8 mouse cellular contexts compared by ENCODE assay signal in genomic region chr6:51170871-51171270, GRCm38 (mm10).
DNase-seq lines count a peak whose midpoint lies in the region; ATAC-seq and TF ChIP-seq lines count a peak whose summit lies in the region.

No protein-coding gene starts in this region.

- peaks cover 48% of the 10 kb centered on the region for H3K27me3 ChIP-seq in liver, embryonic 13.5 days
- no peaks in the 10 kb centered on the region for H3K27me3 ChIP-seq in myocyte (ENCODE audit: control insufficient read depth, insufficient read depth, insufficient read length)
- peaks cover 39% of the 10 kb centered on the region for H3K27me3 ChIP-seq in thymus, adult 2 months (ENCODE audit: control insufficient read depth, insufficient read depth, low read length)

- TF ChIP-seq CTCF in layer of hippocampus, adult 2 months (conservative IDR thresholded peaks at IDR 0.05) = peak; percentile 52; the same call in 1 of the 2 replicates
- TF ChIP-seq CTCF in cortical plate, adult 2 months (IDR thresholded peaks at IDR 0.05; ENCODE audit: extremely low read depth, insufficient read depth, low read length) = 0 out of 2 replicates have a peak, but pooled peaks have one; percentile 3
- TF ChIP-seq CTCF in thymus, adult 2 months (IDR thresholded peaks at IDR 0.05; ENCODE audit: borderline replicate concordance, control insufficient read depth, extremely low read depth, insufficient read depth, low read length, poor library complexity) = no peak

- no peaks in the 10 kb centered on the region for H3K4me1 ChIP-seq in cortical plate, adult 2 months (ENCODE audit: control insufficient read depth, insufficient read depth, low read length)
- H3K4me1 ChIP-seq in liver, embryonic 13.5 days (replicated peaks) = peaks cover 59% of the 10 kb centered on the region
- peaks cover 3% of the 10 kb centered on the region; the same call in 1 of the 2 replicates for H3K4me1 ChIP-seq in thymus, adult 2 months (replicated peaks; ENCODE audit: control insufficient read depth, insufficient read depth, low read length)

- no peak overlapping the region for H3K4me3 ChIP-seq in layer of hippocampus, adult 2 months
- no peak overlapping the region for H3K4me3 ChIP-seq in cortical plate, adult 2 months (ENCODE audit: insufficient read depth, low read length)
- H3K4me3 ChIP-seq in liver, embryonic 13.5 days (replicated peaks) = no peak overlapping the region
- H3K4me3 ChIP-seq in myocyte = peak overlapping the region; percentile 39
- no peak overlapping the region for H3K4me3 ChIP-seq in thymus, adult 2 months (ENCODE audit: control insufficient read depth, insufficient read depth, low read length)

- peak; percentile 75 for ATAC-seq in liver, embryonic 13.5 days (ENCODE audit: low read depth)

- intact Hi-C loops in gastrocnemius, postnatal 14 days (cut with DNase I; ENCODE audit: low total_unique reads) = loop anchor here (5.0 kb wide), 1 partner anchor 1056 kb away; no protein-coding TSS in a partner anchor

- no peak for TF ChIP-seq POLR2A in cortical plate, adult 2 months (IDR thresholded peaks at IDR 0.05; ENCODE audit: extremely low read depth, insufficient read depth, low read length)
- TF ChIP-seq POLR2A in myocyte (IDR thresholded peaks at IDR 0.05; ENCODE audit: insufficient read length, low read depth) = peak; percentile 53
- TF ChIP-seq POLR2A in thymus, adult 2 months (IDR thresholded peaks at IDR 0.05; ENCODE audit: control insufficient read depth, extremely low read depth, insufficient read depth, low read length, poor library complexity) = no peak

- H3K9ac ChIP-seq in liver, embryonic 13.5 days = no peak overlapping the region

- H3ac ChIP-seq in myocyte (ENCODE audit: control insufficient read depth, insufficient read length) = no peak overlapping the region

- no peaks in the 10 kb centered on the region for H3K9me3 ChIP-seq in liver, embryonic 13.5 days (replicated peaks)

- no peak for DNase-seq in layer of hippocampus, adult 2 months (ENCODE audit: low spot score in 2 of 2)
- no peak for DNase-seq in layer of hippocampus, adult 11-12 months (ENCODE audit: low spot score)
- DNase-seq in gastrocnemius, postnatal 14 days = peak; percentile 57
- peak; percentile 99 for DNase-seq in hindlimb bud, embryonic 11.5 days (ENCODE audit: extremely low spot score, low read depth, low spot score)
- DNase-seq in liver, embryonic 13.5 days = peak; percentile 63
- DNase-seq in thymus, adult 2 months = no peak

- H3K36me3 ChIP-seq in liver, embryonic 13.5 days = no peaks in the 10 kb centered on the region
- H3K36me3 ChIP-seq in myocyte (ENCODE audit: control insufficient read depth, insufficient read depth) = no peaks in the 10 kb centered on the region
- H3K36me3 ChIP-seq in thymus, adult 2 months (ENCODE audit: control insufficient read depth, insufficient read depth, low read length) = no peaks in the 10 kb centered on the region

- peak overlapping the region; percentile 87 for H3K4me2 ChIP-seq in liver, embryonic 13.5 days
- H3K4me2 ChIP-seq in myocyte (ENCODE audit: low read depth) = peak overlapping the region; percentile 99

- H3K27ac ChIP-seq in layer of hippocampus, adult 2 months = no peak overlapping the region
- no peak overlapping the region for H3K27ac ChIP-seq in cortical plate, adult 2 months (ENCODE audit: insufficient read depth, low read length)
- no peak overlapping the region for H3K27ac ChIP-seq in liver, embryonic 13.5 days
- H3K27ac ChIP-seq in thymus, adult 2 months (ENCODE audit: control insufficient read depth, insufficient read depth, low read length) = no peak overlapping the region

- H3K79me2 ChIP-seq in myocyte (ENCODE audit: control insufficient read depth, insufficient read depth) = no peaks in the 10 kb centered on the region

- WGBS in liver, embryonic 13.5 days (ENCODE audit: insufficient replicate concordance) = under 1% methylated on average over 11 of the region's 11 CpGs
- WGBS in thymus, adult 2 months = 3% methylated on average over 11 of the region's 11 CpGs

TF ChIP-seq in myocyte, 11 proteins besides CTCF, POLR2A, EP300 and RAD21:
- TF ChIP-seq E2F4 (IDR thresholded peaks at IDR 0.05; ENCODE audit: insufficient read depth) (no peak), POLR2AphosphoS2 (IDR thresholded peaks at IDR 0.05; ENCODE audit: insufficient read length, low read depth) (peak; percentile 70), SRF (IDR thresholded peaks at IDR 0.05; ENCODE audit: control insufficient read depth, insufficient read length, low read depth) (no peak), TCF3 (IDR thresholded peaks at IDR 0.05; ENCODE audit: insufficient read length, low read depth) (no peak), USF1 (IDR thresholded peaks at IDR 0.05; ENCODE audit: low read depth) (peak; percentile 63), TCF12 (IDR thresholded peaks at IDR 0.05; ENCODE audit: insufficient read depth, poor library complexity, severe bottlenecking) (no peak)

Comparison
In these comparisons a context has a peak if more than half of its experiments do, and no peak if none do; other contexts are left out.
1. DNase-seq: peak in gastrocnemius, postnatal 14 days (single experiment), hindlimb bud, embryonic 11.5 days (single experiment) and liver, embryonic 13.5 days (single experiment); none in layer of hippocampus, adult 2 months (0 of 2), layer of hippocampus, adult 11-12 months (single experiment) and thymus, adult 2 months (single experiment).